Mouse (Mus musculus) activated CD4-positive, CD25-positive, alpha-beta regulatory T cell, adult 4 months (primary cell): ENCODE results near the gene Bloc1s5. TPM values are rescaled to one million over a fixed set of nuclear protein-coding genes. Genes with fewer than 3 reads are reported as not detected.
A peak's percentile ranks its signal among the peaks of the same experiment; 100 is the strongest.

Experiments
- ATAC-seq: one replicate; pipeline ENCODE4 v1.8.0; 2017
- polyA plus RNA-seq, 2 experiments: library from polyadenylated mRNA; unstranded; fragments of 100-300 nt; shearing (Covaris generic); gene quantifications; one replicate each; pipeline ENCODE4 v1.2.1; 2017

Bloc1s5 gene
- polyA plus RNA-seq, 2 experiments from 2014 or later, result 4.6 to 6.3 TPM

- no peak for ATAC-seq
These were observed 18.0 kb downstream of the Bloc1s5 start for GRCm38 (mm10) chr13:38616887-38617286.

- ATAC-seq, result no peak
These were observed 19.3 kb downstream of the Bloc1s5 start for GRCm38 (mm10) chr13:38615656-38616055.

- ATAC-seq, result no peak
These were observed 20.6 kb downstream of the Bloc1s5 start for GRCm38 (mm10) chr13:38614298-38614697.

GRCm38 (mm10) chr13:38613583-38613982, 21.3 kb downstream of the Bloc1s5 start:
- no peak for ATAC-seq

GRCm38 (mm10) chr13:38612608-38613007, 22.3 kb downstream of the Bloc1s5 start:
- ATAC-seq, result no peak

GRCm38 (mm10) chr13:38612179-38612578, 22.7 kb downstream of the Bloc1s5 start:
- no peak for ATAC-seq

GRCm38 (mm10) chr13:38610336-38610735, 24.6 kb downstream of the Bloc1s5 start:
- ATAC-seq, result no peak

GRCm38 (mm10) chr13:38607130-38607529, 27.8 kb downstream of the Bloc1s5 start:
- ATAC-seq, result no peak

- ATAC-seq, result no peak
These were observed 29.6 kb downstream of the Bloc1s5 start for GRCm38 (mm10) chr13:38605353-38605752.

- no peak for ATAC-seq
These were observed 31.9 kb downstream of the Bloc1s5 start for GRCm38 (mm10) chr13:38602966-38603365.

GRCm38 (mm10) chr13:38602243-38602832, 32.6 kb downstream of the Bloc1s5 start:
- no peak for ATAC-seq

GRCm38 (mm10) chr13:38600811-38601210, 34.1 kb downstream of the Bloc1s5 start:
- no peak for ATAC-seq

GRCm38 (mm10) chr13:38597076-38597475, 37.8 kb downstream of the Bloc1s5 start:
- ATAC-seq, result no peak

GRCm38 (mm10) chr13:38596461-38596860, 38.4 kb downstream of the Bloc1s5 start:
- no peak for ATAC-seq

GRCm38 (mm10) chr13:38593114-38593513, 41.8 kb downstream of the Bloc1s5 start:
- ATAC-seq, result no peak

GRCm38 (mm10) chr13:38587350-38587749, 47.6 kb downstream of the Bloc1s5 start:
- ATAC-seq, result no peak

GRCm38 (mm10) chr13:38586451-38586850, 48.5 kb downstream of the Bloc1s5 start:
- no peak for ATAC-seq

GRCm38 (mm10) chr13:38582768-38583167, 52.1 kb downstream of the Bloc1s5 start:
- ATAC-seq, result no peak

GRCm38 (mm10) chr13:38580601-38581457, 54.1 kb downstream of the Bloc1s5 start:
- peak; percentile 66 for ATAC-seq

GRCm38 (mm10) chr13:38579971-38580600, 54.8 kb downstream of the Bloc1s5 start:
- ATAC-seq, result no peak

GRCm38 (mm10) chr13:38574668-38575067, 60.2 kb downstream of the Bloc1s5 start:
- ATAC-seq, result no peak

- ATAC-seq, result no peak
These were observed 61.6 kb downstream of the Bloc1s5 start for GRCm38 (mm10) chr13:38573281-38573680.

- ATAC-seq, result no peak
These were observed 69.7 kb downstream of the Bloc1s5 start for GRCm38 (mm10) chr13:38565245-38565644.

GRCm38 (mm10) chr13:38554611-38555010, 80.3 kb downstream of the Bloc1s5 start:
- no peak for ATAC-seq
